Comparison of ENCODE assay signal across 9 mouse cellular contexts in genomic region chr5:128204685-128205320, GRCm38 (mm10).
DNase-seq lines count a peak whose midpoint lies in the region; ATAC-seq and TF ChIP-seq lines count a peak whose summit lies in the region.
"Had no signal": no experiment of that assay in that cellular context is flagged by ENCODE, and none has a peak within 500 bp of the region (broad histone marks: within the 10 kb centered on the region; RNA-seq: fewer than 3 reads in every experiment).

No protein-coding gene starts in this region.

- no peak overlapping the region for H3K9ac ChIP-seq in heart, embryonic 12.5 days
- H3K9ac ChIP-seq in kidney, embryonic 14.5 days (ENCODE audit: low read depth, low read length): no peak overlapping the region
- H3K9ac ChIP-seq: limb, embryonic 15.5 days had no signal

- no peaks in the 10 kb centered on the region for H3K9me3 ChIP-seq in heart, embryonic 12.5 days (replicated peaks)
- H3K9me3 ChIP-seq in kidney, embryonic 14.5 days (ENCODE audit: control insufficient read depth, low read length): no peaks in the 10 kb centered on the region
- H3K9me3 ChIP-seq: limb, embryonic 15.5 days had no signal

- no peak for TF ChIP-seq CTCF in layer of hippocampus, adult 2 months (conservative IDR thresholded peaks at IDR 0.05)

- H3K4me1 ChIP-seq in heart, embryonic 12.5 days (replicated peaks): peaks cover 23% of the 10 kb centered on the region
- no peaks in the 10 kb centered on the region for H3K4me1 ChIP-seq in kidney, embryonic 14.5 days (ENCODE audit: control insufficient read depth, insufficient read depth, low read length)

- ATAC-seq in heart, embryonic 12.5 days (ENCODE audit: insufficient number of reproducible peaks, low FRiP score): no peak
- ATAC-seq in kidney, embryonic 14.5 days (ENCODE audit: low FRiP score, low TSS enrichment): no peak

- H3K4me3 ChIP-seq in heart, embryonic 12.5 days: no peak overlapping the region
- no peak overlapping the region for H3K4me3 ChIP-seq in layer of hippocampus, adult 2 months
- H3K4me3 ChIP-seq in kidney, embryonic 14.5 days (ENCODE audit: low read length): no peak overlapping the region
- H3K4me3 ChIP-seq: limb, embryonic 15.5 days had no signal

- no peaks in the 10 kb centered on the region for H3K36me3 ChIP-seq in heart, embryonic 12.5 days
- no peaks in the 10 kb centered on the region for H3K36me3 ChIP-seq in kidney, embryonic 14.5 days (ENCODE audit: control insufficient read depth, insufficient read depth, low read length)
- H3K36me3 ChIP-seq: limb, embryonic 15.5 days had no signal

- peak overlapping the region; percentile 20 for H3K4me2 ChIP-seq in heart, embryonic 12.5 days
- no peak overlapping the region for H3K4me2 ChIP-seq in kidney, embryonic 14.5 days (replicated peaks; ENCODE audit: low read depth, low read length)
- H3K4me2 ChIP-seq: limb, embryonic 15.5 days had no signal

- H3K27me3 ChIP-seq in heart, embryonic 12.5 days (replicated peaks): no peaks in the 10 kb centered on the region
- no peaks in the 10 kb centered on the region for H3K27me3 ChIP-seq in kidney, embryonic 14.5 days (ENCODE audit: control insufficient read depth, insufficient read depth, low read length)
- H3K27me3 ChIP-seq: limb, embryonic 15.5 days had no signal

- H3K27ac ChIP-seq in heart, embryonic 12.5 days (ENCODE audit: poor library complexity, severe bottlenecking): peak overlapping the region; percentile 63; the same call in 1 of the 2 replicates
- H3K27ac ChIP-seq in layer of hippocampus, adult 2 months: peak overlapping the region; percentile 79
- no peak overlapping the region for H3K27ac ChIP-seq in kidney, embryonic 14.5 days (ENCODE audit: low read depth, low read length)
- H3K27ac ChIP-seq: limb, embryonic 15.5 days had no signal

- no peak for DNase-seq in heart, postnatal 4 days
- DNase-seq in right cerebral cortex, adult 18-20 months: peak; percentile 14
- DNase-seq in right cerebral cortex, postnatal 10 days (ENCODE audit: low spot score in 2 of 2): no peak
- DNase-seq in layer of hippocampus, adult 2 months (ENCODE audit: low spot score in 2 of 2): peak in 1 of 2 experiments; percentile 26
- peak; percentile 39 for DNase-seq in telencephalon, adult 2 months (ENCODE audit: low read depth, low spot score)
- DNase-seq in gastrocnemius, adult 18-20 months (ENCODE audit: low spot score): no peak

- WGBS in heart, embryonic 12.5 days: 66% methylated on average over 17 of the region's 17 CpGs
- 83% methylated on average over 17 of the region's 17 CpGs for WGBS in kidney, embryonic 14.5 days

Comparison
In these comparisons a context has a peak if more than half of its experiments do, and no peak if none do; other contexts are left out.
1. DNase-seq: peak in right cerebral cortex, adult 18-20 months (single experiment) and telencephalon, adult 2 months (single experiment); none in heart, postnatal 4 days (single experiment), right cerebral cortex, postnatal 10 days (0 of 2) and gastrocnemius, adult 18-20 months (single experiment).